Mouse (Mus musculus) layer of hippocampus, adult 18-20 months (tissue): ENCODE measurements around the gene Sipa1l1. TPM values are rescaled to one million over a fixed set of nuclear protein-coding genes. Genes with fewer than 3 reads are reported as not detected.
A peak's percentile ranks its signal among the peaks of the same experiment; 100 is the strongest.

Experiments
- DNase-seq, 2 experiments: peaks; one replicate each; pipeline ENCODE4 v3.0.0; 2022; ENCODE audit warnings: low spot score in 2 of 2
- total RNA-seq, 2 experiments: library from RNA; stranded (reverse); gene quantifications; 2 replicates each; pipeline ENCODE4 v1.2.3; 2021

Sipa1l1 gene
- total RNA-seq, 2 experiments from 2014 or later = 231 to 242 TPM

DNA sequence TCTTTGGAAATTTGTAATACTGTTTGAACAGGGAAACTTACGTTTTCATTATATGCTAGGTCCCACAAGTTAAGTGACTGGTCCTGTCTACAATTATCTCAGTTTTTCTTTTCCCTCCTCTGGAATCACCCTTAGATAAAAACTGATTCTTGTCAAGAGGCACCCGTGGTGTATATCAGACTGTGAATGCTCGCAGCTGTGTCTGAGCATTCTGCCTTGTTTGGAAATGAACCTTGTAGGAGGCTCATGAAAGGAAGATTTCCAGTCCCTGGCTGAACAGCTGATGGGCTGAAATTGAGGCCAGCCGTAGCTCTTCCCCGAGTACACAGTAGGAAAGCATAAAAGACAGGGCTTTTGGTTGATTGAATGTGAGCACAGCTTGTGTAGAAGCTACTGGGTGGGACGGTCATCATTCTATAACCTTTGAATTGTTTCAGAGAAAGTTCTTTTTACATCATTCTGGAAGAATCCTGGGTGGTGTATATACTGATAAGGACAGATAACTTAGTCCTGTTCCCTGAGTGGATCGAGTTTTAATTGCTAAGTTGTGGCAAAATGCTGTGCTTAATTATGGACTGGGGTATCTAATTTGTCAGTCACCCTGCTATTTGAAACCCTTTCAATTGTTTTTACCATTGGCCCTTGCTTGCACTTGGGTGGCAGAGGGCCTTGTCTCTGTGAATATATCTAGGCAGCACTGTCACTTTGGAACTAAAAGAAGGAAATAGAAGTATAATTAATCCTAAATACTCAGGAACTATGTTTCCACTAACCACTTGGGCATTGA, 240.8 kb downstream of the Sipa1l1 start:
- no peak for DNase-seq

DNA sequence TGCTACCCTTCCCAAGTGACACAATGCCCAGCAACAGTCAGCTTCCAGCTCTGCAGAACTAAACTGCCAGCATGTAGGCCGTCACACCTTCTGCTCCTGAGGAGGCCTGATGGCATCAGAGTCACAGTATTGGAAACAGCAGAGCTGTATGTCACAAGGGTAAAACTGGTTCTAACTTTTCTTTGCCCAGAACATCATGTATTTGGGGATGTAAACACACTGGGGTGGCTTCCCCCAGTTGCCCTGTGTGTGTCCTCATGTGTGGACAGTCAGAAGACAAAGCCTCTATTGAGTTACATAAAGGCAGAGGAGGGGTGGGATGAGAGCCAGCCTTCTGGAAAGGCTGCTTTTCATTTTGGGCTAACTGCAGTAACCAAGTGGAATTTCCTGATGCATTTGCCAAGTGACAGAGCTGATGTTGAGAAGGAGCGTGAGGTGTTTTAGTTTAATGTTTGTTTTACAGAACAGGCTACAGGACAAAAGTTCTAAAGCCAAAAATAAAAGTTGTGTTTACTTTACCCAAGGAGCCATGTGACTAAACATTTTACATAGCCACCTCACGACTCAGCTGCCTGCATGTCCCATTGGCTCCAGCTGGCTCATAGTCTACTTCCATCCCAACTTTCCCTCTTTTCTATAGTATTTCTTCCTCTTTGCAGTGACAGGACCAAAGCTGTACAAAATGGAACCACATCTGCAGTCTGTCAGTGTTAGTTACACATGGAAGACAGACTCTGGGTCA, 243.3 kb downstream of the Sipa1l1 start:
- DNase-seq = peak in 1 of 2 experiments; percentile 77

- no peak for DNase-seq
These were observed 246.7 kb downstream of the Sipa1l1 start for GRCm38 (mm10) chr12:82415690-82416364.

DNA sequence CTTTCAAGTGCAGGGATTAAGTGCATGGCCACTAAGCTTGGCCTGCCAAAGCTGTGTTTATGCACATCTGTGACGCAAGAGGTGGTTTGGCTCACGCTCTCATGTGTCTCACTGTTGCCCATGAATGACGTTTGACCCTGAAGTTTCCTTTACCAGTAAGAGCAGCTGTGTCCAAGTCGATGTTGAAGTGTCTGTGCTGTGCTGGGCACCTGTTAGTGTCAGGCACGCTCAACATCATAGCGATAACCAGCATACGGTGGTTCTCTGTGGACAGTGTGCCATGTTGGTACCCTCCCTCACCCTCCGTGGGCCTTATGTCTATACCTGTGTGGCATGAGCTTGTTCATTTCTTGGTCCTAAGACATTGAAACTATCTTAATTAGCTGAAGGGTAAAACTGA, 249.9 kb downstream of the Sipa1l1 start:
- no peak for DNase-seq

GRCm38 (mm10) chr12:82424783-82425182, 255.7 kb downstream of the Sipa1l1 start:
- no peak for DNase-seq

- no peak for DNase-seq
These were observed 256.7 kb downstream of the Sipa1l1 start for GRCm38 (mm10) chr12:82425853-82426252.

GRCm38 (mm10) chr12:82427416-82427815, 258.3 kb downstream of the Sipa1l1 start:
- DNase-seq = peak in 1 of 2 experiments; percentile 42

DNA sequence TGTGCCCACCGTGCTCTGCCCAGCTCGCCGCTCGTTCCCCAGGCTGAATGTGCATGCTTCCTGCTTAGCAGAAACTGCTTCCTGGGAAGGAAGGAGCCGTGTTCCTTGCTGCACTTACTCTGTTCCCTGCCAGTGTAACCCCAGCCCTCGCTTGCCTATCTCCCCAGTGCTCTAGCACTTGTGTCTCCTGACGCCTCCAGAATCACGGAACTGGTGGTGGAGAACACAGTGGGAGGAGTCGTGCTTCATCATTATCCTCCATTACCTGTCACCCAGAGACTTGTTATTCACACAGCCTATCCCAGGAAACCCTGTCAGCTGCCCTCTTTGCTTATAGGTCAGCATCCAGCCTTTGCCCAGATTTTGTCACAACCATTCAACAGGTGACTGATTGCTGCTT, 259.3 kb downstream of the Sipa1l1 start:
- DNase-seq = peak in 1 of 2 experiments; percentile 18

- no peak for DNase-seq
These were observed 264.2 kb downstream of the Sipa1l1 start for GRCm38 (mm10) chr12:82433311-82433710.

- DNase-seq = peak; percentile 32 to 69
These were observed 265.5 kb downstream of the Sipa1l1 start for GRCm38 (mm10) chr12:82434591-82434990.

DNA sequence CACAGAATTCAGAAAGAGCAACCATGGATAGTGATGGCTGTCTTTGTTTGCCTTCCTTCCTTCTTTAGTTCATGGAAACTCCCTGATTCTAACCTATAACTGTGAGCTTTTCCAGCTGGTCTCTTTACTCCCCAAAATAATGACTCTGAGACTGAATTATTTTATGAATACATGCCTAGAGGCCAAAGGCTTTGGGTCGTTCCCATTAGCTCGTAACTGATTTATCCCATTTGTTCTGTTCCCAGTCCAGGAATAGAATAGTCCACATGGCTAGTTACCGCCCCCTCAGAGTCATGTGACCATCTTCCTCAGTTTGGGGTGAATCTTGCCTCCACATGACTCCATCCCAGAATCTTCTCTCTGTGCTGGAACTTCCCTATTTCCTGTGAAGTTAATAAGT, 272.4 kb downstream of the Sipa1l1 start:
- DNase-seq = no peak

- DNase-seq = no peak
These were observed 277.5 kb downstream of the Sipa1l1 start for GRCm38 (mm10) chr12:82446609-82447024.

- DNase-seq = no peak
These were observed 279.2 kb downstream of the Sipa1l1 start for GRCm38 (mm10) chr12:82448129-82448815.

GRCm38 (mm10) chr12:82452428-82452827, 283.3 kb downstream of the Sipa1l1 start:
- DNase-seq = no peak

DNA sequence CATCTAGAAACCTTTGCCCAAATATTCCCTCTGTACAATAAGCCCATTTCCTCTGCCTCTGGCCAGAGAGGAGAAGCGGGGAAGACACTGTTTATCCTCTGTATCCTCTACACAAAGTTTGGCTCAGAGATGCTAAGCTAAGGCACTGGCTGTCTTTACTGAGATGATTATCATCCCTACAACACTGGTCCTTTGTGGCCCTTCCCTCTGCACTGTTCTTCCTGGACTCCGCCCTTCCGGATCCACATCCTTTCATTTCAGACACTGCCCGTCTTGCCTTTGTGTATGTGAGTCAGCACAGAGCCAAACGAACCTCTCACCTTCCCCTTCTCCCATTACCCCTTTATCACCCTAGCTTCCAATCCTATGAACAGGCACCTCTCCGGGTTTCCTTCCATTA, 285.3 kb downstream of the Sipa1l1 start:
- DNase-seq = no peak

- no peak for DNase-seq
These were observed 286.7 kb downstream of the Sipa1l1 start for GRCm38 (mm10) chr12:82455700-82456413.

- DNase-seq = no peak
These were observed 287.3 kb downstream of the Sipa1l1 start for GRCm38 (mm10) chr12:82456414-82456805.

DNA sequence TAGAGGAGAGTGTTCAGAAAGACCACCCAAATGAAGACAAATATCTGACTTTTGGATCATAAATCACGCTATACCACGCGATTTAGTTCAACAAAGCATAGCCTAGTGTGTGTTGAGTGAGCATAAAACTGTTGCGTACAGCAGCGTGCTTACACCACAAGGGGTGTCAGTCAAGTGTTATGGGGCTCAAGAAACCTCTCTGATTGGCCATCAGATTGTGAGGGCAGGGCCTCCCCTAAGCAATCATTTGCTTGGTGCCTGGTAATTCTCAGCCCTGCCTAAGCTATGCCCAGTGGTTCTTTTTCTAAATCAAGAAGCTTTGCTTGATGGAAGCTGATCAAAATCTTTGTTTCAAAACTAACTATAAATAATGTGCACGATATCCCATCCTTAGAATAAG, 288.5 kb downstream of the Sipa1l1 start:
- DNase-seq = no peak

DNA sequence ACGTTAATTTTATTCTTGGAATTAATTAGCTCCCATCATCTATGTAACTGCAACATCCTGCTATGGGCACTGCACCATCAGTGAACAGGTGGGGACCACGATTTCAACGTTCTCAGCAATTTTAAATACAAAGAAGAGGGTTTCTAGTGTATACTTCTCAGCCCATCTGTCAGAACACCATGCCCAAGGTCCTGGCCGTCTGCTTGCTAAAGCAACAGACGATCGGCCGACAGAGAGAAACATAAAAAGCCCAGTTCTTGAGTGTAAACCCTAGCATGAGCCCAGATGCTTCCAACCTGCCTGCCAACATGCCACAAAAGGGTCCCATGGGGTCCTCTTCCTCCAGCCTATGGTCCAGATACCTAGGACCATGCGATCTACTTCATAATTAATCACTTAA, 288.9 kb downstream of the Sipa1l1 start:
- peak; percentile 40 to 59 for DNase-seq

DNA sequence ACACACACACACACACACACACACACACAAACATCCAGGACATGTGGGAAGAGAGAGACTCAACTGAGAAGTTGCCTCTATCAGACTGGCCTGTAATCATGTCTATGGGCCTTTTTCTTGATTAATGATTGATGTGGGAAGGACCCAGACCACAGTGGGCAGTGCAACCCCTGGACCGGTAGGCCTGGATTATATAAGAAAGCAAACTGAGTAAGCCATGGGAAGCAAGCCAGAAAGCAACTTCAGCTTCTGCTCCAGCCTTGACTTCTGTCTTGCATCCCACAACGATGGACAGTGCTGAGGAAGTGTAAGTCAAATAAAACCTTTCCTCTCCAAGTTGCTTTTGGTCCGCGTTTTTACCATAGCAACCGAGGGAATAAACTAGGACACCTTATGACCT, 298.1 kb downstream of the Sipa1l1 start:
- no peak for DNase-seq

DNA sequence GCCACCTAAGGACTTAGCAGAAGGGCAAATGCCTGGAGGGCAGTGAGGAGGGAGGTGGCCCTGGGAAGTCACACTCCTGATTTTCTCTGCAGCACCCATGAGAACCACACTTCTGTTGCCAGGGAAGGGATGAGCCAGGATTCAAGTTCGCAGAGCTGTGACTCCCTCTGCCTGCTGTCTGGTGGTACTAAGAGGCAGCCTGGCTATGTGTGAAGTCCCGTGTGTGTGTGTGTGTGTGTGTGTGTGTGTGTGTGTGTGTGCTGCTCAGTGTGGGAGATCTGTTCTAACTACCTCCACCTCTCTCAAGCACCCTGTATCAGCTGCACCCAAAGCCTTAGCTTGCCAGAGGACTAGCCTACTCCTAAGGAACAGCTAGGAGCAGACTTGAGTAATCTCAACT, 298.5 kb downstream of the Sipa1l1 start:
- peak in 1 of 2 experiments; percentile 73 for DNase-seq
